ENCODE assay signal across 8 mouse cellular contexts in genomic region chr15:80945851-80946250, GRCm38 (mm10). TPM values are rescaled to one million over a fixed set of nuclear protein-coding genes. Genes with fewer than 3 reads are reported as not detected.
DNase-seq lines count a peak whose midpoint lies in the region.

No protein-coding gene starts in this region.

- peak; percentile 36 to 45 for DNase-seq in heart, postnatal 10 days
- DNase-seq in heart, adult 9 months (ENCODE audit: low spot score in 2 of 2): no peak
- DNase-seq in B cell, adult 2 months: peak; percentile 63 to 65
- DNase-seq in T-cell, adult 2 months (ENCODE audit: low spot score): peak; percentile 66
- peak; percentile 61 for DNase-seq in kidney, postnatal 10 days
- DNase-seq in spleen, adult 12 weeks (ENCODE audit: low spot score): peak; percentile 28
- no peak for DNase-seq in gastrocnemius, adult 8-10 months (ENCODE audit: low spot score in 2 of 2)
- DNase-seq in heart, postnatal 25 days (ENCODE audit: low spot score): no peak

- intact Hi-C loops in heart, postnatal 10 days (cut with DNase I): loop anchor here (10.0 kb wide), 1 partner anchor 681 kb away; the partner anchor contains the start of gene Rps19bp1
- intact Hi-C loops in heart, postnatal 25 days (cut with DNase I): loop anchor here (5.0 kb wide), 1 partner anchor 149 kb away; no protein-coding TSS in a partner anchor

RNA-seq across cellular contexts. Expression of gene Adsl, which starts 2.4 kb away (rescaled TPM):
- total RNA-seq in heart, postnatal 10 days (2021): 10 to 100 TPM; 81.1 to 86.2 TPM
- 100 to 1,000 TPM; 142 to 167 (median 153) TPM for total RNA-seq in gastrocnemius, adult 8-10 months (2022)
- 10 to 100 TPM; 87.1 to 88.8 TPM for total RNA-seq in heart, postnatal 25 days (2021)

RNA-seq across cellular contexts. Expression of gene Sgsm3, which starts 31.7 kb away (rescaled TPM):
- 10 to 100 TPM in 1 of 2 experiments, 1 to 10 TPM in 1; 9.6 to 10.7 TPM for total RNA-seq in heart, postnatal 10 days (2021)
- 10 to 100 TPM; 14.9 to 22.1 (median 20.1) TPM for total RNA-seq in gastrocnemius, adult 8-10 months (2022)
- total RNA-seq in heart, postnatal 25 days (2021): 10 to 100 TPM; 10.8 to 12.8 TPM

Comparison
In these comparisons a context has a peak if more than half of its experiments do, and no peak if none do; other contexts are left out.
1. DNase-seq: peak in heart, postnatal 10 days (2 of 2), B cell, adult 2 months (2 of 2), T-cell, adult 2 months (single experiment), kidney, postnatal 10 days (single experiment) and spleen, adult 12 weeks (single experiment); none in heart, adult 9 months (0 of 2), gastrocnemius, adult 8-10 months (0 of 2) and heart, postnatal 25 days (single experiment).